Mouse (Mus musculus) midbrain, embryonic 11.5 days (tissue): ENCODE results near the gene Ern1. TPM values are rescaled to one million over a fixed set of nuclear protein-coding genes. Genes with fewer than 3 reads are reported as not detected.

Experiments
- ATAC-seq: fragments of 200-750 bp; cut with Nextera tagmentation; 2 replicates; pipeline ENCODE4 v1.8.0; 2017; ENCODE audit warnings: moderate TSS enrichment, moderate library complexity; ENCODE audit not compliant: low FRiP score
- DNase-seq: peaks from one replicate; pipeline ENCODE4 v3.0.0; 2015; ENCODE audit warnings: low spot score; ENCODE audit errors: missing footprints
- H3K27ac ChIP-seq: fragments of 300-500 bp; sonication (generic); 2 replicates; pipeline ENCODE4 v1.5.1; 2014; ENCODE audit warnings: low read depth, low read length
- H3K27me3 ChIP-seq: fragments of 300-500 bp; sonication (generic); 2 replicates; pipeline ENCODE4 v1.6.1; 2014; ENCODE audit warnings: mild to moderate bottlenecking, low read length, moderate library complexity, mixed read lengths; ENCODE audit not compliant: control insufficient read depth, insufficient read depth
- H3K36me3 ChIP-seq: fragments of 300-500 bp; sonication (generic); 2 replicates; pipeline ENCODE4 v1.6.1; 2014; ENCODE audit warnings: mild to moderate bottlenecking, low read length, moderate library complexity, mixed read lengths; ENCODE audit not compliant: control insufficient read depth, insufficient read depth
- H3K4me1 ChIP-seq: fragments of 300-500 bp; sonication (generic); 2 replicates; pipeline ENCODE4 v1.6.1; 2014; ENCODE audit warnings: low read length; ENCODE audit not compliant: control insufficient read depth, insufficient read depth
- H3K4me2 ChIP-seq: fragments of 300-500 bp; sonication (generic); 2 replicates; pipeline ENCODE4 v1.6.1; 2014; ENCODE audit warnings: mild to moderate bottlenecking, moderate library complexity
- H3K4me3 ChIP-seq: fragments of 300-500 bp; sonication (generic); 2 replicates; pipeline ENCODE4 v1.5.1; 2014; ENCODE audit warnings: low read depth, low read length
- H3K9ac ChIP-seq: fragments of 300-500 bp; sonication (generic); 2 replicates; pipeline ENCODE4 v1.6.1; 2014; ENCODE audit warnings: low read length
- H3K9me3 ChIP-seq: fragments of 300-500 bp; sonication (generic); 2 replicates; pipeline ENCODE4 v1.6.1; 2016; ENCODE audit warnings: low read length; ENCODE audit not compliant: control insufficient read depth
- WGBS: fragments of 180-500 bp; shearing (Covaris S2); extraction: QIAGEN DNeasy Blood & Tissue Kit; methylation state at CpG from one replicate; pipeline ENCODE4 v1.1.7; 2014; 5-methylcytosine and 5-hydroxymethylcytosine counted together
- polyA plus RNA-seq: library from polyadenylated mRNA; unstranded; fragments of >200 nt; fragmentation: Nextera tagmentation; extraction: Ambion mirVana; gene quantifications from 2 replicates; pipeline ENCODE4 v1.2.1, GENCODE M21; 2014

Ern1 gene
- polyA plus RNA-seq = 4.6 and 5.5 TPM in 2 replicates

DNA sequence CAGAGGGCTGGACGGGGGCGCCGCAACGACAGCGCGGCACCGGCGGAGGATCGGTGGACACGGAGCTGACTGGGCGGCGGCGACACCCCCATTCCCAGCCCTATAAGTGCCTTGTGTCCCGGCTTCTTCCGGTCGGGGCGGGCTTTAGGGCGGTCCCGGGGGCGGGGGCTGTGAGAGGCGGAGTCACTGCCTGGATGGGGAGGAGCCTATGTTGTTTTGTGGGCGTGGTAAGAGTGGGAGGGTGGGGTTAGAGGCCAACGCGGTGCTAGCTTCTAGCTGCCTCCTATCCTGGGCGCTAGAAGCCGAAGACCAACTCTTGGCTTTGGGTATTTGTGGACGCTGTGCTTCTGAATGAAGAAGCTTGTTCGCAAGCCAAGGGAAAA is at the start of gene Ern1:
Gene Ern1 (minus strand): TSS at position 120 of the 383 bp plus-strand sequence.
- H3K4me2 ChIP-seq = peak within 1 kb of the TSS; percentile 90
- H3K27ac ChIP-seq = peak within 1 kb of the TSS; percentile 62
- H3K9me3 ChIP-seq = no peaks in the 10 kb centered on the region
- H3K27me3 ChIP-seq = no peaks in the 10 kb centered on the region
- peaks cover 5% of the 10 kb centered on the region for H3K4me1 ChIP-seq
- DNase-seq (peak; percentile 99), ATAC-seq (peak; percentile 97)
- WGBS = under 1% methylated on average over 27 of the region's 28 CpGs
- H3K4me3 ChIP-seq = peak within 1 kb of the TSS; percentile 91
- peak within 1 kb of the TSS; percentile 70 for H3K9ac ChIP-seq
- H3K36me3 ChIP-seq = no peaks in the 10 kb centered on the region

GRCm38 (mm10) chr11:106536253-106536912 is 48.7 kb upstream of the Ern1 start:
- H3K27ac ChIP-seq = no peak overlapping the region
- no peaks in the 10 kb centered on the region for H3K27me3 ChIP-seq
- DNase-seq = no peak
- 54% methylated on average over 11 of the region's 11 CpGs for WGBS
- H3K4me1 ChIP-seq = no peaks in the 10 kb centered on the region
- H3K9me3 ChIP-seq = no peaks in the 10 kb centered on the region
- H3K9ac ChIP-seq = no peak overlapping the region; the same call in 1 of the 2 replicates
- H3K4me2 ChIP-seq = no peak overlapping the region
- no peaks in the 10 kb centered on the region for H3K36me3 ChIP-seq
- H3K4me3 ChIP-seq = no peak overlapping the region
- ATAC-seq = no peak

DNA sequence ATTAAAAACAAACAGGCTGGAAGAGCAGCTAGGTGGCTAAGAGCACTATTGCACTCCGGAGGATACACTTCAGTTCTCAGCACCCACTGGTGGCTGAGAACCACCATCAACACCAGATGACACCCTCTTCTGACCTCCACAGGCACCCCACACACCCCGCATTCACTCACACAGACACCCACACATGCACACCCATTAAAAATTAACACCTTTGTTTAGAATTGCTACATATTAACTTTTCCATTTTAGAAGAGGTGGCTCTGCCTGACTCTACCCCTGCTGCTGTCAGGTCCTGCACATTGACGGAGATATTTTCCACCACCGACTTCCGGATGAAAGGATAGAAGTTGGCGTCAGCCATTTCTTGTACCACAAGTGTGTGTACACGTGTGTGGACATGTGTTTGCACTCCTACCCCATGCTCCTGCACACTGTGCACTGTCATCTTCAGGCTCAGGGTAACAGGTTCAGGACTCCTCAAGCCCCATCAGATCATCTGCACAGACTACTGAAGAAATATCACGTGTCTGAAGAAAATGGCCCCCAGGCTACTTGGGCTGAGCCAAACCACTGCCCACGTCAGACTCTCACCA is 48.1 kb upstream of the Ern1 start:
- H3K4me3 ChIP-seq = no peak overlapping the region
- no peak for DNase-seq
- H3K27me3 ChIP-seq = no peaks in the 10 kb centered on the region
- H3K4me1 ChIP-seq = no peaks in the 10 kb centered on the region
- 87% methylated on average over 9 of the region's 9 CpGs for WGBS
- H3K9me3 ChIP-seq = no peaks in the 10 kb centered on the region
- no peak overlapping the region for H3K27ac ChIP-seq
- no peak for ATAC-seq
- no peak overlapping the region for H3K9ac ChIP-seq
- H3K36me3 ChIP-seq = no peaks in the 10 kb centered on the region
- no peak overlapping the region for H3K4me2 ChIP-seq

- WGBS = 58% methylated on average over 9 of the region's 9 CpGs
Measured at GRCm38 (mm10) chr11:106532248-106532790, 44.7 kb upstream of the Ern1 start.

DNA sequence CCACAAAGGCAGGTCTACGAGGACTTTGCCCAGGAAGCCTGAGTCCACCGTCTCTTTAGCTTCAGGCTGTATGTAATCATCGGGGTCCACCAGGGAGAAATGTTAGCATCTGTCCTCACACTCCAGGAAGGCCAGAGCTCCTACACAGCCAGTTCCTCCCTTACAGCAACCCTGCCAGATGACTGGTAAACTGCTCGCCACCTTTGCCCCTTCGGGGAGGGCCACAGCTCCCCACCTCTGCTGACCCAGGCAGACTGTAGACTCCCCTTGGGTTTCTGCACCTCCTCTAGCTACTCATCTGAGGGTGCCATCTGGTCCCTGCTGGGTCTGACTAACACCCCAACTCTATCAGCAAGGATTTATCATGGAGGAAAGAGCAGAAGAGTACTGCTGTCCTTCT is 42.1 kb upstream of the Ern1 start:
- Histone ChIP-seq H3K4me3 (no peak overlapping the region), H3K27ac (no peak overlapping the region), H3K36me3 (no peaks in the 10 kb centered on the region), H3K9me3 (no peaks in the 10 kb centered on the region), H3K4me2 (no peak overlapping the region), H3K27me3 (no peaks in the 10 kb centered on the region), H3K9ac (no peak overlapping the region), H3K4me1 (peaks cover 3% of the 10 kb centered on the region; the same call in 1 of the 2 replicates)
- WGBS = 83% methylated on average over 5 of the region's 5 CpGs
- no peak for ATAC-seq
- no peak for DNase-seq

More at GRCm38 (mm10) chr11:106532248-106532790, 44.7 kb upstream of the Ern1 start:
- no peak overlapping the region for H3K27ac ChIP-seq
- H3K9me3 ChIP-seq = no peaks in the 10 kb centered on the region
- ATAC-seq (no peak), DNase-seq (no peak)
- no peak overlapping the region for H3K9ac ChIP-seq
- no peak overlapping the region for H3K4me3 ChIP-seq
- H3K4me2 ChIP-seq = no peak overlapping the region
- no peaks in the 10 kb centered on the region for H3K36me3 ChIP-seq
- H3K4me1 ChIP-seq = no peaks in the 10 kb centered on the region; the same call in 1 of the 2 replicates
- H3K27me3 ChIP-seq = no peaks in the 10 kb centered on the region

- 68% methylated on average over 4 of the region's 4 CpGs for whole genome bisulfite sequencing
- H3K27me3 ChIP-seq = no peaks in the 10 kb centered on the region
- H3K4me3 ChIP-seq = no peak overlapping the region
- peaks cover 3% of the 10 kb centered on the region; the same call in 1 of the 2 replicates for H3K4me1 ChIP-seq
- no peak overlapping the region for H3K4me2 ChIP-seq
- H3K27ac ChIP-seq = no peak overlapping the region
- H3K36me3 ChIP-seq = no peaks in the 10 kb centered on the region
- no peaks in the 10 kb centered on the region for H3K9me3 ChIP-seq
- ATAC-seq (no peak), DNase-seq (no peak)
- H3K9ac ChIP-seq = no peak overlapping the region
Measured at GRCm38 (mm10) chr11:106529113-106529512, 41.5 kb upstream of the Ern1 start.

DNA sequence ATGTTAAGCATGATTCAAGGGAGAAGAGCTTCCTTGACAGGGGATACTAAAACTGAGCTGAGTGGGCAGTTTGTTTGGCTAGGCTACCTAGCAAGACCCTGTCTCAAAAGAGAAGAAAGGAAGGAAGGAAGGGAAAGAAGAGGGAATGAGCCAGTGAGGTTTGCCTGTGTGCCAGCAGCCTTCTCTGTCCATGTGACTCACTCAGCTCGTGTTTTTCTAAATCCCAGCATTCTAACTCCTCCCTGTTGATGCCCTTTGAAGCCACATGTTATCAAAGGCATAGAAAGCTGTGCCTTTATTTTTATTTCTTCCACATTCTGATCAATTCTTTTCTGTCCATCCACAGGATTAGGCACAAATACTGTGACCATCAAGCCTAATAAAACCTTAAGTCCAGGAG is 40.3 kb upstream of the Ern1 start:
- H3K9ac ChIP-seq = no peak overlapping the region
- DNase-seq (no peak), ATAC-seq (no peak)
- no peak overlapping the region for H3K4me2 ChIP-seq
- H3K4me1 ChIP-seq = peaks cover 3% of the 10 kb centered on the region; the same call in 1 of the 2 replicates
- no peaks in the 10 kb centered on the region for H3K9me3 ChIP-seq
- 14% methylated on average over 1 of the region's 1 CpGs for WGBS
- H3K4me3 ChIP-seq = no peak overlapping the region
- H3K27me3 ChIP-seq = no peaks in the 10 kb centered on the region
- no peak overlapping the region for H3K27ac ChIP-seq
- H3K36me3 ChIP-seq = no peaks in the 10 kb centered on the region

GRCm38 (mm10) chr11:106527147-106527821 is 39.6 kb upstream of the Ern1 start:
- ATAC-seq (no peak), DNase-seq (no peak)
- no peak overlapping the region for H3K4me3 ChIP-seq
- H3K27ac ChIP-seq = no peak overlapping the region
- H3K4me1 ChIP-seq = peaks cover 3% of the 10 kb centered on the region; the same call in 1 of the 2 replicates
- WGBS = 30% methylated on average over 10 of the region's 10 CpGs
- H3K36me3 ChIP-seq = no peaks in the 10 kb centered on the region
- H3K27me3 ChIP-seq = no peaks in the 10 kb centered on the region
- H3K9me3 ChIP-seq = no peaks in the 10 kb centered on the region
- H3K4me2 ChIP-seq = no peak overlapping the region
- H3K9ac ChIP-seq = no peak overlapping the region

DNA sequence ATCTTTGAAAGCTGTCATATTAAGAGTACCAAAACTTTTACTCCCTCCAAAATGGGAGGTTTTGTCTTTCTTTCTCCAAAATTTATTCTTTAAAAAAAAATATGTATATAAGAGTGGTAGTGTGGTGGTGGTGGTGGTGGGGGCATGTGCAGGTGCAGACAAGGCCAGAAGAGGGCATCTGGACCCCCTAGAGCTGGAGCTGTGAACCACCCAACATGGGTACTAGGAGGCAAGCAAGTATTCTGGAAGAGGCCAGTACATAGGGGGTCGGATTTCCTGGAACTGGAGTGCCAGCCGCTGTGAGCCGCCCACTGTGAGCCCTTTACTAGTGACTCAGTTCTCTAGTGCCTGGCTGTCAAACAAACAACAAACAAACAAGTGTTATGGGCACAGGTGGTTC is 34.9 kb upstream of the Ern1 start:
- 43% methylated on average over 3 of the region's 3 CpGs for WGBS
- no peak overlapping the region for H3K27ac ChIP-seq
- H3K4me2 ChIP-seq = no peak overlapping the region
- H3K27me3 ChIP-seq = no peaks in the 10 kb centered on the region
- H3K36me3 ChIP-seq = no peaks in the 10 kb centered on the region
- peaks cover 19% of the 10 kb centered on the region for H3K4me1 ChIP-seq
- no peak for ATAC-seq
- DNase-seq = peak; percentile 66
- no peaks in the 10 kb centered on the region for H3K9me3 ChIP-seq
- no peak overlapping the region for H3K9ac ChIP-seq
- no peak overlapping the region for H3K4me3 ChIP-seq
